Mouse (Mus musculus) intestine, embryonic 14.5 days (tissue): ENCODE data around the gene Gid8. TPM values are rescaled to one million over a fixed set of nuclear protein-coding genes. Genes with fewer than 3 reads are reported as not detected.
A peak's percentile ranks its signal among the peaks of the same experiment; 100 is the strongest.
"Not testable (repeated sequence)": the region's sequence is repeated elsewhere in the genome, so short reads cannot be mapped to it uniquely, and the experiment has no call there.

Experiments
- ATAC-seq: fragments of 200-750 bp; cut with Nextera tagmentation; replicated peaks from 2 replicates; pipeline ENCODE4 v1.8.0; 2017; ENCODE audit warnings: low read depth, moderate number of reproducible peaks, moderate TSS enrichment, moderate library complexity; ENCODE audit not compliant: low FRiP score, low TSS enrichment
- DNase-seq: peaks from one replicate; pipeline ENCODE4 v3.0.0-alpha.2; 2018; ENCODE audit warnings: low spot score
- H3K27ac ChIP-seq: fragments of 300-500 bp; sonication (generic); 2 replicates; pipeline ENCODE4 v1.5.1; 2014; ENCODE audit warnings: low read depth, mild to moderate bottlenecking, control low read depth
- H3K27me3 ChIP-seq: fragments of 300-500 bp; sonication (generic); replicated peaks from 2 replicates; pipeline ENCODE4 v1.6.1; 2014; ENCODE audit warnings: low read length, control low read depth; ENCODE audit not compliant: control insufficient read depth, insufficient read depth
- H3K36me3 ChIP-seq: fragments of 300-500 bp; sonication (generic); 2 replicates; pipeline ENCODE4 v1.6.1; 2014; ENCODE audit warnings: low read length, control low read depth; ENCODE audit not compliant: control insufficient read depth, insufficient read depth
- H3K4me1 ChIP-seq: fragments of 300-500 bp; sonication (generic); replicated peaks from 2 replicates; pipeline ENCODE4 v1.6.1; 2014; ENCODE audit warnings: low read length, control low read depth, mixed read lengths; ENCODE audit not compliant: control insufficient read depth, insufficient read depth
- H3K4me2 ChIP-seq: fragments of 300-500 bp; sonication (generic); 2 replicates; pipeline ENCODE4 v1.6.1; 2014; ENCODE audit warnings: low read length
- H3K4me3 ChIP-seq: fragments of 300-500 bp; sonication (generic); 2 replicates; pipeline ENCODE4 v1.5.1; 2014; ENCODE audit warnings: low read depth, low read length, control low read depth, mixed read lengths
- H3K9ac ChIP-seq: fragments of 300-500 bp; sonication (generic); 2 replicates; pipeline ENCODE4 v1.6.1; 2014; ENCODE audit warnings: mild to moderate bottlenecking, low read length
- H3K9me3 ChIP-seq: fragments of 300-500 bp; sonication (generic); 2 replicates; pipeline ENCODE4 v1.6.1; 2016; ENCODE audit warnings: low read length, control low read depth; ENCODE audit not compliant: control insufficient read depth
- WGBS: fragments of 180-500 bp; shearing (Covaris S2); extraction: QIAGEN DNeasy Blood & Tissue Kit; methylation state at CpG from one replicate; pipeline ENCODE4 v1.1.7; 2014; 5-methylcytosine and 5-hydroxymethylcytosine counted together
- polyA plus RNA-seq: library from polyadenylated mRNA; unstranded; fragments of >200 nt; fragmentation: Nextera tagmentation; extraction: Ambion mirVana; gene quantifications from 2 replicates; pipeline ENCODE4 v1.2.1, GENCODE M21; 2014

Gid8 gene
- polyA plus RNA-seq, 1 experiment from 2014 or later = 52.0 TPM

DNA sequence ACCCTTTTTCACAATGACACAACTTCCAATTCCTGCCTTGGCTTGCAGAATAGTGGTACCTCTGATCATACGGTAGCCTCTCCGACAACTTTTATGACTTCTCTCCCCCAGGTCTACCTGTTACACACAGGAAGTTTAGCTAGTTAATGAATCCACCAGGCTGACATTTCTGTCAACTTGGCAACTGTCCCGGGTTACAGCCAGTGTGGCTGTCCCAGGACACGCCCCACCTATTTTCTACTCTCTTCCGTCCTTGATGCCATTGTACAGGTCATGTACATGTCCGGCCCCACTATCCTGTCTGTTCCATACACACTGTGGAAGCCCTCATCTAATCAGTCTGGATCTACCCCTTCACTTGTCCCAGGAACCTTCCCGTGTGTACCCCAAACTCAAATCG is 5.3 kb upstream of the Gid8 start:
- WGBS = 84% methylated on average over 8 of the region's 8 CpGs
- Histone ChIP-seq H3K36me3 (peaks cover 9% of the 10 kb centered on the region; the same call in 1 of the 2 replicates), H3K4me3 (no peak overlapping the region), H3K9me3 (no peaks in the 10 kb centered on the region), H3K9ac (no peak overlapping the region), H3K27me3 (no peaks in the 10 kb centered on the region), H3K4me2 (no peak overlapping the region), H3K27ac (no peak overlapping the region), H3K4me1 (peaks cover 33% of the 10 kb centered on the region)
- ATAC-seq (no peak), DNase-seq (no peak)

DNA sequence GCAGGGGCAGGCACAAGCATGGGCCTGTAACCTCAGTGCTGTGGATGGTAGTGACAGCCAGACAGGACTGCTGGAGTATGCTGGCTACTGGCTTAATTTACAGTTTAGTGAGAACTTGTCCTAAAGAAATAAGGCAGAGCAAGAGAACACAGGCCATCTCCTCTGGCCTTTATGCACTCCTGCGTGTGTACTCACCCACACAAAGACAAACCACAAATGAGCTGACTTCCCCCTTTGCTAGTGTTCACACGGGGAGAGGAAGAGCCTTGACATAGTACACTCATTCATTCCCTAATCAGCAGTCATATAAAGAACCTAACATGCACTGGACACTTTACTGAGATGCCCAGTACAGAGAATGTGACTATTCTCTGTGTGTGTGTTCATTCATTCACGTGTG is 4.9 kb upstream of the Gid8 start:
- ATAC-seq (no peak), DNase-seq (no peak)
- Histone ChIP-seq H3K36me3 (peaks cover 9% of the 10 kb centered on the region; the same call in 1 of the 2 replicates), H3K27ac (no peak overlapping the region), H3K4me2 (no peak overlapping the region), H3K9ac (no peak overlapping the region), H3K4me3 (no peak overlapping the region), H3K27me3 (no peaks in the 10 kb centered on the region), H3K4me1 (peaks cover 29% of the 10 kb centered on the region), H3K9me3 (no peaks in the 10 kb centered on the region)
- WGBS = 86% methylated on average over 3 of the region's 3 CpGs

DNA sequence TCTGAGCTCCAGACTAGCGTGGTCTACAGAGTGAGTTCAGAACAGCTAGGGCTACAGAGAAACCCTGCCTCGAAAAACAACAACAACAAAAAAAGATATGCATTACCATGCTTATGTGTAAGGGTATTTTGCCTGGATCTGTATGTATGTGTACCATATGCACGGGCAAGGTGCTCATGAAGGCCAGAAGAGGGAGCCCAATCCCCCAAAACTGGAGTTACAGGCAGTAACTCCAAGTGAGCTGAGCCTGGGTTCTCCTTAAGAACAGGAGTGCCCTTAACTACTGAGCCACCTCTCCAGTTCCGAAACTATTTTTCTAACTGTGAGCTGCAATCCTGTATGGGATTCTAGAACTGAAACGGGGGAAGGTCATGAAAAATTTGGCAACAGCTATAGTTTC is 3.9 kb upstream of the Gid8 start:
- Histone ChIP-seq H3K4me3 (no peak overlapping the region), H3K4me2 (no peak overlapping the region), H3K36me3 (peaks cover 9% of the 10 kb centered on the region; the same call in 1 of the 2 replicates), H3K9me3 (no peaks in the 10 kb centered on the region), H3K27ac (no peak overlapping the region), H3K4me1 (peaks cover 21% of the 10 kb centered on the region), H3K9ac (no peak overlapping the region), H3K27me3 (no peaks in the 10 kb centered on the region)
- WGBS = 92% methylated on average over 5 of the region's 5 CpGs
- ATAC-seq = no peak
- no peak for DNase-seq

DNA sequence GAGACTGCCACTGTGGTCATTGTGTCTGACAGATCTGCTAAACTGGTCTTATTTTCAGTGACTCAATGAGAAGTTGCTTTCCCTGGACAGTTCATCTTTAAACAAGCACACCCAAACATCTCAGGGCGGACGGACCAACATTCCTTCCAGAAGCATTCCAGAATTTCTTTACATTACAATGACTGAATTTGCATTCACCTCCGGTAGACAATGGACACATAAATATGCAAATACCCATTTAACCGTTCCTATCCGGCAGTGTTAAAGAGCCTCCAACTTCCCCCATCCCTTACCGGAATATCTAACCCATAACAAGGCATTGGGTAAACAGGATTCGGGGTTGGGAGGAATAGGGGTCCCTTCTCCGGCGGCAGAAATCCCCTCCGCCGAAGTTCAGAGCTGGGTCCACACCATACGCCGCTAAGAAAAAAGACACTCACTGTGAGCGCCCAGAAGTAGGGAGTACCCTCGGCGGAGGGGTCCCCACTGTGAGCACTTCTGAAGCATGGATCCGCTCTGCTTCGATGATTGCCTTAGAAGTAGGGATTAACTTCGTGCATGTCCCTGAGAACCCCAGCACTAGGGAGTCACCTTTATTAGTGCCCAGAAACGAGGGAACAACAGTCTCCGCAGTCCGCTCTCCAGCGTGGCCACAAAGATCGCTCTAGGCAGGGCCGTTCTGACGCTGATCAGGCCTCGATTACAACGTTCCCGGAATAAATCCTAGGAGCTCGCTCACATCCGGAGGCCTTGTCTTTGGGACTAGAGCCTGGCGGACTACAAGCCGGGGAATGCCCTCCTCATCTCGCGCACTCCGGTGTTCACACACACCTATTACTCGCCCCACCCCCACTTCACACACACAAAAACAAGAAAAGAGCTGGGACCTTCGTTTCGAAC is 644 bp upstream of the Gid8 start:
- Histone ChIP-seq H3K27ac (peak overlapping the region; percentile 84), H3K36me3 (peaks cover 26% of the 10 kb centered on the region), H3K4me1 (peaks cover 19% of the 10 kb centered on the region), H3K9me3 (no peaks in the 10 kb centered on the region), H3K4me2 (peak overlapping the region; percentile 71), H3K27me3 (no peaks in the 10 kb centered on the region), H3K4me3 (peak overlapping the region; percentile 99), H3K9ac (peak overlapping the region; percentile 99)
- WGBS = under 1% methylated on average over 39 of the region's 39 CpGs
- DNase-seq (no peak), ATAC-seq (peak; percentile 71)

DNA sequence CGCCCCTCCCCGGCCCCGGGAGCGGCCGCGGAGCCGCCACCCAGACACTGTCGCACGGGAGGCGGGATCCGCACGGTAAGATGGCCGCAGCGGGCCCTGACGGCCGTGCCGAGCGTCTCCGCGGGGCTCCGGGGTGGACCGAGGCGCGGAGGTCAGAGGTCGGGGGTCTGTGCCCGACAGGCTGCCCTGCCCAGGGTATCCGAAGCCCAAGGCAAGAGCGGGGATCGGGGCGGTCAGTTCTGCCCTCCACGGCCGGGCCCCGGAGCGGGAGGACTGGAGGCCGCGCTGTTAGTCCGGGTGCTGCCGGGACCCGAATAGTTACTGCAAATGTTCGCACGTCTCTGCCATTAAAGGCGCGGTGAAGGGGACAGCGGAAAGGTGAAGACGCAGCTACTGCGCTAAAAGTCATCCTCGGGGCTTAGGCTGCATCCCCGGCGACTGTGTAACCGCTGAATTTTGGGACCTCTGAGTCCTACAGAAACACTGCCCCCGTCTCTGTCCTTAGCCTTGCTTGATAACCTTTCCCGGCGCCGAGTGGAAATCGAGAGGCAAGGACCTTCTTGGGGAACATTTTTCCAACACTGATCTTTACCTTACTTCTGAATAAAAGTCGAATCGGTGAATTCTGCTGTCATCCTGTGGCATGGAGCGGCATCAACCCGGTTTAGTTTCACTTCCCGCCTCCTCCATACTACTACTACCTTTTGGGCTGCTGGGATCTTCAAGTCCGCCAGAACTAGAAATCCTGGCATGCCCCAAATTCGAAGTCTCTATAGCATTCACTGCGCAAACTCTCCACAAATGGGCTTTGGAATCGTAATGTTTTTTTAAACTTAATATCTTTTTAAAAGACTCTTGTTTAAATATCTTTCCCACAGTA is 599 bp downstream of the Gid8 start:
- WGBS = 2% methylated on average over 58 of the region's 64 CpGs

DNA sequence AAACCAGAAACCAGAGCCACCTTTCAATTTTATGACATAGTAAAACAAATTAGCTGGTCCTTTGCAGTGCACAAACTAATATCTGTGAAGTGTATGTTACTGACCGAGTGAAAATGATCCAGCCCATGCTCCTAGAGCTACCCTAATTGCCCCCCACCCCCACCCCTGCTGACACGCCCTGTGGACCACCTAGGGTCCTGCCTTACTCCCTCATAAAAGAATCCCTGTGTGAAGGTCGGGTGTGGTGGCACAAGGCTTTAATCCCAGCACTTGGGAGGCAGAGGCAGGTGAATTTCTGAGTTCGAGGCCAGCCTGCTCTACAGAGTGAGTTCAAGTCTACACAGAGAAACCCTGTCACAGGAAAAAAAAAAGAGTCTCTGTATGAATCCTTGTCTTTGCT is 1.6 kb downstream of the Gid8 start:
- no peak for ATAC-seq
- WGBS = 61% methylated on average over 4 of the region's 4 CpGs

More for the DNA sequence above, 599 bp downstream of the Gid8 start:
- Histone ChIP-seq H3K27ac (peak overlapping the region; percentile 85), H3K9me3 (no peaks in the 10 kb centered on the region), H3K4me1 (peaks cover 19% of the 10 kb centered on the region), H3K9ac (peak overlapping the region; percentile 99), H3K36me3 (peaks cover 29% of the 10 kb centered on the region), H3K27me3 (no peaks in the 10 kb centered on the region), H3K4me2 (peak overlapping the region; percentile 52), H3K4me3 (peak overlapping the region; percentile 99)
- ATAC-seq (peak; percentile 80), DNase-seq (no peak)

DNA sequence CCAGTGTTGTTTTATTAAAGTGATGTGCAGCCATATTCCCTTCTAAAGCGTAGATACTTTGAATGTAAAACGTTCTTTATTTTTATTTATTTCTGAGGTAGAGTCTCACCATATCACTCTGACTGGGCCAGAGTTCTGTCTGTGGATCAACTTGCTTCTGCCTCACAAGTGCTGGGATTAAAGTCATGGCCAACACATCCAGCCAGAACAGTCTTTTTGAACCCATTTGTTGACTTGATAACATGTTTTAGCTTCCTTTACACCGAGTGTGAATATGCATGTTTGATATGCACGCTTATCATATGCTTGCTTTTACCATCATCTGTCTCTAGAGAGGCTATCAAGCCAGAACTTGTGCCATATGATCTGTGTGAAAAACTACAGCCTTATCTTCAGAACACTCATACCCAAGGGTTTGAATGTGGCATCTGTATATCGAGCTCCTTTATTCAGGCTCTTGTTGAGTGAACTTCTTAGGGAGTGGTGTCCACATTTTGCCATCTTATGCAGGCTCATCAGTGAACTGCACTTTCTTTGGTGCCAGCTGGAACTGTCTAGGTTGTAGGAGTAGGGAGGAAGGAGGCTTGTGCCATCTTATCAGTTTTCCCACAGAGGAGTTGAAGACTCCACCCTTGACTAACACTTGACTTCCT is 2.2 kb downstream of the Gid8 start:
- Histone ChIP-seq H3K4me2 (no peak overlapping the region), H3K27me3 (no peaks in the 10 kb centered on the region), H3K27ac (no peak overlapping the region), H3K9ac (no peak overlapping the region), H3K9me3 (no peaks in the 10 kb centered on the region), H3K4me1 (peaks cover 19% of the 10 kb centered on the region), H3K36me3 (peaks cover 37% of the 10 kb centered on the region), H3K4me3 (no peak overlapping the region)
- no peak for ATAC-seq
- 97% methylated on average over 5 of the region's 5 CpGs for WGBS
- no peak for DNase-seq

More for the DNA sequence above, 1.6 kb downstream of the Gid8 start:
- peak overlapping the region; percentile 52 for H3K4me2 ChIP-seq
- H3K9me3 ChIP-seq = no peaks in the 10 kb centered on the region
- H3K27me3 ChIP-seq = no peaks in the 10 kb centered on the region
- H3K9ac ChIP-seq = peak overlapping the region; percentile 99; the same call in 1 of the 2 replicates
- H3K27ac ChIP-seq = no peak overlapping the region
- H3K4me1 ChIP-seq = peaks cover 19% of the 10 kb centered on the region
- H3K36me3 ChIP-seq = peaks cover 33% of the 10 kb centered on the region
- peak overlapping the region; percentile 99 for H3K4me3 ChIP-seq
- DNase-seq = no peak

DNA sequence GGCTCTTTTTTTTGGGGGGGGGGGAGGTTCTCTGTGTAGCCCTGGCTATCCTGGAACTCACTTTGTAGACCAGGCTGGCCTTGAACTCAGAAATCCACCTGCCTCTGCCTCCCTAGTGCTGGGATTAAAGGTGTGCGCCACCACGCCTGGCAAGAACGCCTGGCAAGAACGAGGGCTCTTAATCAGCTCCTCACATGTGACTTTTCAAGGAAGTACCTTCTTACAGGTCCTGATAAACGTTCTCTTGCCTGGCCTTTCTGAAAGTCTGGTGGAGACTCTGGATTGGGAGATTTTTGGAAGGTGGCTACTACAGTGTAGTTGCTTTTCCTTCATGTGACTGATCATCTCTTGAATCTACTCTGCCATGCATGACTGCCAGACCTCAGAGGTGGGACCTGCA is 12.8 kb downstream of the Gid8 start:
- peaks cover 58% of the 10 kb centered on the region for H3K36me3 ChIP-seq
- H3K27me3 ChIP-seq, H3K9me3 ChIP-seq, H3K27ac ChIP-seq, DNase-seq, ATAC-seq, H3K9ac ChIP-seq, H3K4me1 ChIP-seq, H3K4me3 ChIP-seq, H3K4me2 ChIP-seq: not testable (repeated sequence)
- WGBS = 90% methylated on average over 5 of the region's 5 CpGs
